Mouse (Mus musculus) forebrain, embryonic 13.5 days (tissue): Measurements from ENCODE around the gene Sdk2. TPM values are rescaled to one million over a fixed set of nuclear protein-coding genes. Genes with fewer than 3 reads are reported as not detected.

Source experiments
- ATAC-seq: fragments of 200-750 bp; cut with Nextera tagmentation; 2 replicates; pipeline ENCODE4 v1.8.0; 2017
- H3K27ac ChIP-seq: fragments of 300-500 bp; sonication (generic); 2 replicates; pipeline ENCODE4 v1.5.1; 2015; ENCODE audit warnings: inconsistent platforms, mild to moderate bottlenecking, moderate library complexity
- H3K27me3 ChIP-seq: fragments of 300-500 bp; sonication (generic); 2 replicates; pipeline ENCODE4 v1.6.1; 2015; ENCODE audit warnings: mild to moderate bottlenecking, inconsistent platforms
- H3K36me3 ChIP-seq: fragments of 300-500 bp; sonication (generic); 2 replicates; pipeline ENCODE4 v1.6.1; 2015; ENCODE audit warnings: mild to moderate bottlenecking, inconsistent platforms; ENCODE audit not compliant: poor library complexity, severe bottlenecking
- H3K4me1 ChIP-seq: fragments of 300-500 bp; sonication (generic); 2 replicates; pipeline ENCODE4 v1.6.1; 2015; ENCODE audit warnings: inconsistent platforms
- H3K4me2 ChIP-seq: fragments of 300-500 bp; sonication (generic); 2 replicates; pipeline ENCODE4 v1.6.1; 2015; ENCODE audit warnings: inconsistent platforms, mild to moderate bottlenecking, moderate library complexity
- H3K4me3 ChIP-seq: fragments of 300-500 bp; sonication (generic); 2 replicates; pipeline ENCODE4 v1.5.1; 2015; ENCODE audit warnings: mild to moderate bottlenecking, inconsistent platforms
- H3K9ac ChIP-seq: fragments of 300-500 bp; sonication (generic); 2 replicates; pipeline ENCODE4 v1.6.1; 2015; ENCODE audit warnings: mild to moderate bottlenecking, inconsistent platforms
- H3K9me3 ChIP-seq: fragments of 300-500 bp; sonication (generic); replicated peaks from 2 replicates; pipeline ENCODE4 v1.6.1; 2016; ENCODE audit warnings: inconsistent platforms
- WGBS: fragments of 180-500 bp; shearing (Covaris S2); methylation state at CpG from one replicate; pipeline ENCODE4 v1.1.7; 2015; 5-methylcytosine and 5-hydroxymethylcytosine counted together
- polyA plus RNA-seq: library from polyadenylated mRNA; unstranded; fragments of >200 nt; fragmentation: Nextera tagmentation; extraction: Ambion mirVana; gene quantifications from 2 replicates; pipeline ENCODE4 v1.2.1, GENCODE M21; 2015

Gene Sdk2
- polyA plus RNA-seq, 1 experiment from 2014 or later: 1.6 TPM

DNA sequence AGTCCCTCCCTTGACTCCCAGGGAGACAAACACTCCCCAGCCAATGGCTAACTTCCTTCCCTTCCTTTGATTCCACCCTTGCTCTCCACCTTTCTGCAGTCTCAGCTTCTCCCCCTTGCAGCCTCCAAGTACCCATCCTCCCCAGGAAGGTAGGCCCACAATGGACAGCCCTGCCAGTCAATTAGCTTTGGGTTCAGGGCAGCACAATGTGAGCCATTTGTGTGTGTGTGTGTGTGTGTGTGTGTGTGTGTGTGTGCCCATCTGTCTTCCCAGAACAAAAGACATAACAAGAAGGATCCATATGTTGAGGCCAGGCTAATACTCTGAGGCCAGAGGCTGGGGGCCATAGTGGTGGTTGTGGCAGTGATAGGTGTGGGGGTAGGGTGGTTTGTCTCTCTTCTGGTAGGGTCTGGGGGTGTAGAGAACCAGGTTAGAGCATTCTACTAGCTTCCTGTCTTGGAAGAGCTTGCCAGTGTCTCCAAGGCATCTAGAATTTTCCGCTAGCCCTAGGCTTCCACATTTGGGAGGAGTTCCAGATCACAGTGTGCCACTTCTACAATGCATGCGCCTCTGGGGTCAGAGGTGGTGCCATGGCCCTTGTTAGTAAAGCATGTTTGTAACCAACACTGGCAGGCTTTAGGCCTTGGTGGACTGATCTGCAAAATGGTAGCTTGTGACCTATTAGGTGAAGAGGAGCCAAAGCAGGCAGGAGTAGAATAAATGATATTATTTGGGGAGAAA is 282.0 kb downstream of the Sdk2 start:
- peak overlapping the region; percentile 58 for H3K4me2 ChIP-seq
- H3K9ac ChIP-seq: peak overlapping the region; percentile 64; the same call in 1 of the 2 replicates

DNA sequence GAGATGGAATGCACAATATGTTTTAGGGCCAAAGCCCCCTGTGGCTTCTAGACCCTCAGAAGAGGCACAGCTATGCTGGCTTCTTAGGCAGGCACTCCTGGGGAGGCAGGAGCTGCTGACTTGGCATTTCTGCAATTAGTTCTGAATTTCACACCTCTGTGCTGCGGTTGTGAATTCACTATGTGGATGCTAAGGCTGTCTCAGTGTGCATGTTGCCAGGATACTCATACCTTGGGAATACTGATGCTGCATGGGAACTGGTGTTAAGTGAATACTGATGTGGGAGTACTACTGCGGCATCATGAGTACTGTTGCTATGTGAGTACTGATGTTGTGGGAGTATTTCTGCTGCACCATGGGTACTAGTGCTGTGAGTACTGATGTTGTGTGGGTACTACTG is 284.4 kb downstream of the Sdk2 start:
- peak overlapping the region; percentile 62; the same call in 1 of the 2 replicates for H3K27ac ChIP-seq
- no peak for ATAC-seq
- no peaks in the 10 kb centered on the region for H3K27me3 ChIP-seq
- H3K9me3 ChIP-seq: no peaks in the 10 kb centered on the region
- no peak overlapping the region for H3K4me3 ChIP-seq
- H3K36me3 ChIP-seq: no peaks in the 10 kb centered on the region
- 85% methylated on average over 2 of the region's 2 CpGs for WGBS
- H3K4me1 ChIP-seq: peaks cover 60% of the 10 kb centered on the region
- no peak overlapping the region for H3K4me2 ChIP-seq
- H3K9ac ChIP-seq: no peak overlapping the region

More for the DNA sequence above, 282.0 kb downstream of the Sdk2 start:
- no peaks in the 10 kb centered on the region for H3K27me3 ChIP-seq
- H3K4me3 ChIP-seq: no peak overlapping the region
- 18% methylated on average over 2 of the region's 2 CpGs for WGBS
- H3K9me3 ChIP-seq: no peaks in the 10 kb centered on the region
- H3K4me1 ChIP-seq: peaks cover 63% of the 10 kb centered on the region
- no peaks in the 10 kb centered on the region for H3K36me3 ChIP-seq
- ATAC-seq: peak; percentile 16
- peak overlapping the region; percentile 98 for H3K27ac ChIP-seq

DNA sequence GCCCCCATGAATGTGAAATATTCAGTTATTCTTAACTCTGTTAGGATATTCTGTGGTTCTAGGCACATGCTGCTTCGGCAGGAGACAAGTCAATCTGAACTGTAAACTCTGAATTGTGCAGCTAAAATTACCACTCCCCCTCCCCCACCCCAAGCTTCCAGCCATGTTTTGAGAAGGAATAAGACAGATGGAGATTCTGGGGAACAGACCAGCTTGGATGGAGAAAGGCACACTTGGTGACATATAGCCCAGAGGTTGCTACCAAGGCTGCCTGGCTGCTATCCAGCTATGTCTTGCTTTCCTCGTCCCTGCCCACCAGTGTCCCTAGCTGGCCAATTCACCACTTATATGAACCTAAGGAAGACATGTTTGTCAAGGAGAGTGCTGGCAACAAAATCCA is 284.8 kb downstream of the Sdk2 start:
- no peak for ATAC-seq
- 48% methylated on average over 2 of the region's 2 CpGs for WGBS
- no peak overlapping the region for H3K4me2 ChIP-seq
- no peaks in the 10 kb centered on the region for H3K9me3 ChIP-seq
- no peaks in the 10 kb centered on the region for H3K27me3 ChIP-seq
- H3K27ac ChIP-seq: peak overlapping the region; percentile 62; the same call in 1 of the 2 replicates
- H3K4me3 ChIP-seq: no peak overlapping the region
- peaks cover 56% of the 10 kb centered on the region for H3K4me1 ChIP-seq
- H3K36me3 ChIP-seq: no peaks in the 10 kb centered on the region
- no peak overlapping the region for H3K9ac ChIP-seq

GRCm38 (mm10) chr11:113779680-113780041 is 287.2 kb downstream of the Sdk2 start:
- Histone ChIP-seq H3K9ac (no peak overlapping the region), H3K4me3 (no peak overlapping the region), H3K4me1 (peaks cover 35% of the 10 kb centered on the region), H3K36me3 (no peaks in the 10 kb centered on the region), H3K27me3 (no peaks in the 10 kb centered on the region), H3K27ac (no peak overlapping the region), H3K9me3 (no peaks in the 10 kb centered on the region), H3K4me2 (peak overlapping the region; percentile 10; the same call in 1 of the 2 replicates)
- no peak for ATAC-seq
- WGBS: 11% methylated on average over 6 of the region's 6 CpGs

DNA sequence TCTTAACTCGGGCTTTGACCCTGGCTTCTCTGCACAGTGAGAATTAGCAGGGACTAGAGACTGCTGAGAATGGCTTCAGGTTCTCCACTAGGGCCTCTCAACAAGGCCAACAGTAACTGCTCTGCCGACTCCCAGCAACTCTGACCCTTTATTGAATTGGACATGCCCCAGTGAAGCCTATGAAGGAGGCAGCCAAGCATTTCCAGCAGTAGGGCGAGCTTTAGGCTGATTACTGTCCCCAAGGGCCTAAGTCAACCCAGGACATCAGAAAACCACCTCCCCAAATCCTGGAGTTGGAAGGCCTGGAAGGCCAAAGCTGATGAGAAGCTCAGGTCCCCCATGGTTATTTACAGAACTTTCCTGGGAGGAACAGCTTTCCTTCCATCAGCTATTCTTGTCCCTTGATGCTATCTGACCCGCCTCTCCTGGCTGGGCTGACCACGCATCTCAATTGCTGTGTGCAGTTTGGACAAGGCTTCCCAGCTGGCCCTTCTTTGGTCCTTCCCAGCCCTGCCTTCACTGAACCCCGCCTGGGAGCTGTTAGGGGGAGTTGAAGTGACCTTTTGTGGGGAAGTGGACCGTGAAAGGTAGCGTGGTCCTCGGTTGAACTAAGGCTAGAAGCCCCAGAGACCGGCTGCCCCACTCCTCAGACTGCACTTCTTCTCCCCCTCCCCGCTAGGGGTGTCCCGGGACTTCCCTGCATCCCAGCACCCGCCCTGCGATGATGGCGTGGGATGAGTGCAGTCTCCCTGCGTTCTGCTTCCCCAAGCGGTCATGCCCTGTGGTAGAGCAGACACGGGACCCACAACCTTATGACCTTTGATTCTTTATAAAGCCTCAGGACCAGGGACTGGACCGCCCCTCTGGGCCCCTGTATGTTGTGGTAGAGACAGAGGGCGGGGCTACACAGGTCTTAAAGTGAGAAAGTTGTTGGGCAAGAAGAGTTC is 287.8 kb downstream of the Sdk2 start:
- 16% methylated on average over 20 of the region's 20 CpGs for WGBS
- ATAC-seq: no peak
- no peak overlapping the region for H3K27ac ChIP-seq
- H3K9ac ChIP-seq: no peak overlapping the region
- no peaks in the 10 kb centered on the region for H3K36me3 ChIP-seq
- peaks cover 31% of the 10 kb centered on the region for H3K4me1 ChIP-seq
- H3K9me3 ChIP-seq: no peaks in the 10 kb centered on the region
- H3K4me3 ChIP-seq: no peak overlapping the region
- peak overlapping the region; percentile 10; the same call in 1 of the 2 replicates for H3K4me2 ChIP-seq
- no peaks in the 10 kb centered on the region for H3K27me3 ChIP-seq

DNA sequence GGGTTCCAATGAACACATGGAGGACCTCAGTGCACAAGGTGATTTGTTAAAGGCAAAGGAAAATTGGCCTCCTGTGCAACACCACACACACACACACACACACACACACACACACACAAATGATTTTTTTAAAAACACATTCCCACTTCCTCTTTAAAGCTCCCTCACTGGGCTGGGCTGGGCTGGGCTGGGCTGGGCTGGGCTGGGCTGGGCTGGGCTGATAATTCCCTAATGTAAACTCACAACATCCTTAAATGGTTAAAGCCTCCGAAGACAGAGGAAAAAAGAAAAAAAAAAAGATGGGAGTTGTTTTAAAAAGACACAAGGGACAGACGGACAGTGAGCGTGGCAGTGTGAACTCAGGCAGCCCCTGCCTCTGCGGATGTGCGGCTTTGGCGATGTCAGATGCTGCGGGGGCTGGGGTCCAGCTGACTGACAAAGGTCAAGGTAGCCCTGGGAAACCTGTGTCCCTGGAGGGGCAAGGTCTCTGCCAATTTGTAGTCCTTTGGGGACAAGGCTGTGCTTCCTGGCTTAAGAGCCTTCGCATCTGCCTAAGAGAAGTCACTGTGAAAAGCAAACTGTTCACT is 288.9 kb downstream of the Sdk2 start:
- ATAC-seq: no peak
- Histone ChIP-seq H3K27me3 (no peaks in the 10 kb centered on the region), H3K9me3 (no peaks in the 10 kb centered on the region), H3K27ac (no peak overlapping the region), H3K36me3 (no peaks in the 10 kb centered on the region), H3K4me3 (no peak overlapping the region), H3K4me2 (no peak overlapping the region), H3K4me1 (peaks cover 31% of the 10 kb centered on the region), H3K9ac (no peak overlapping the region)
- 71% methylated on average over 8 of the region's 8 CpGs for WGBS

DNA sequence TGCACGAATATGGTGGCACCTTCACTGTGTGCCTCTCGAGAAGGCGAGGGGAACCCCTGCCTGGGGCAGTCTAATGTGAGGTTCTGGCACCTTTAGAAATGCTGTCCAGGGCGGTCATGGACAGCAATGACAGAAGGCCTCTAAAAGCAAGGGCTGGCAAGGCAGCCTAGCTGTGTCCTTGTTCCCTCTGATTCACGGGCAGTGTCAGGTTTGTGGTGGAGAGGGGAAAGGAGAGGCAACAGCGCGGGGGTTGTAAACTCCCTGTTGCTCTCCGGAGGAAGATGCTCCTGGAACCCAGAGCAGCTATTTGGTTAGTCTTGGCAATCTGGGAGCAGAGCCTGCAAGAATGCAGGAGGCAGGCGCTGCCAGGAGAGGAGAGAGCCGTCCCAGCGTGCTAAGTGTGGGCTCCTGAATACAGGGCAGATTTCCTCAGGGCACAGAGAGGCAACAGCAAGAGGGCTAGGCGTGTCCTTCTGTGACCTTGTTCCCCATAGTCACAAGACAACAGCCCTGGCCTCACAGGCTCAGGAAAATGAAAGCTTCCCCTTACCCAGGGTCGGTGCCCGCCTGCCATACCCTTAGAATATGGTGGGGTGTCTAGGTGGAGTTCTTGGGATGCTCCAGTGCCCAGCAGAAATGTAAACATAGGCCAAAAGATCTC is 289.9 kb downstream of the Sdk2 start:
- Histone ChIP-seq H3K4me3 (no peak overlapping the region), H3K27me3 (no peaks in the 10 kb centered on the region), H3K4me2 (no peak overlapping the region), H3K9ac (no peak overlapping the region), H3K36me3 (no peaks in the 10 kb centered on the region), H3K4me1 (peaks cover 24% of the 10 kb centered on the region), H3K9me3 (no peaks in the 10 kb centered on the region), H3K27ac (no peak overlapping the region)
- WGBS: 78% methylated on average over 14 of the region's 14 CpGs
- ATAC-seq: no peak

GRCm38 (mm10) chr11:113774773-113775172 is 292.1 kb downstream of the Sdk2 start:
- Histone ChIP-seq H3K4me2 (no peak overlapping the region), H3K4me3 (no peak overlapping the region), H3K27me3 (no peaks in the 10 kb centered on the region), H3K9me3 (no peaks in the 10 kb centered on the region), H3K9ac (no peak overlapping the region), H3K27ac (no peak overlapping the region), H3K36me3 (no peaks in the 10 kb centered on the region), H3K4me1 (peaks cover 12% of the 10 kb centered on the region)
- no peak for ATAC-seq
- 73% methylated on average over 3 of the region's 3 CpGs for WGBS

GRCm38 (mm10) chr11:113773191-113773590 is 293.7 kb downstream of the Sdk2 start:
- H3K4me1 ChIP-seq: 0 out of 2 replicates have a peak, but pooled peaks cover 2% of the 10 kb centered on the region
- H3K4me3 ChIP-seq: no peak overlapping the region
- no peaks in the 10 kb centered on the region for H3K36me3 ChIP-seq
- H3K9ac ChIP-seq: no peak overlapping the region
- H3K27ac ChIP-seq: no peak overlapping the region
- 87% methylated on average over 5 of the region's 5 CpGs for WGBS
- ATAC-seq: no peak
- no peaks in the 10 kb centered on the region for H3K27me3 ChIP-seq
- no peak overlapping the region for H3K4me2 ChIP-seq
- no peaks in the 10 kb centered on the region for H3K9me3 ChIP-seq

- Histone ChIP-seq H3K4me1 (0 out of 2 replicates have a peak, but pooled peaks cover 5% of the 10 kb centered on the region), H3K36me3 (no peaks in the 10 kb centered on the region), H3K9ac (no peak overlapping the region), H3K4me2 (no peak overlapping the region), H3K27me3 (no peaks in the 10 kb centered on the region), H3K27ac (no peak overlapping the region), H3K9me3 (no peaks in the 10 kb centered on the region), H3K4me3 (no peak overlapping the region)
- no peak for ATAC-seq
- WGBS: 92% methylated on average over 13 of the region's 13 CpGs
These were observed 295.7 kb downstream of the Sdk2 start for GRCm38 (mm10) chr11:113771187-113771586.

DNA sequence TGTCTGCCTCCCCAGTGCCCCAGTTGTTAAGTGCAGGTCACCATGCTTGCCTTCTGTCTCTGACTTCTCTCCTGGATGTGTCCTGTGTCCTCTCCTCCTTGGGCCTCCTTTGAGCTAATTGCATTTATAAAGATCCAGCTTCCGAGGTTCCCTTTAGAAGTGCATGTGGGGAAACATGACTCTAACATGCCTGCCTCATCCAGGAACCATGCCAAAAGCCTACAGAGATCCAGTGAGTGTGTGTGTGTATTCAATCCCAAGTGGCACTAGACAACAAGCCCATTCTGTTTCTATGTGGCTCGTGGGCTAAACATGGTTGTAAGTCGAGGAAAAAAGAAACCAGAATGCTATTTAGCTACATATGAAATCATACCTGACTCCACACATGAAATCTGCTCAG is 298.5 kb downstream of the Sdk2 start:
- H3K4me1 ChIP-seq: peaks cover 11% of the 10 kb centered on the region
- no peak overlapping the region for H3K9ac ChIP-seq
- H3K4me3 ChIP-seq: no peak overlapping the region
- ATAC-seq: no peak
- H3K4me2 ChIP-seq: no peak overlapping the region
- H3K36me3 ChIP-seq: no peaks in the 10 kb centered on the region
- no peaks in the 10 kb centered on the region for H3K27me3 ChIP-seq
- 65% methylated on average over 3 of the region's 3 CpGs for WGBS
- no peaks in the 10 kb centered on the region for H3K9me3 ChIP-seq
- H3K27ac ChIP-seq: no peak overlapping the region
